Mouse (Mus musculus) hindbrain, embryonic 15.5 days (tissue): Measurements from ENCODE around the gene Amph. TPM values are rescaled to one million over a fixed set of nuclear protein-coding genes. Genes with fewer than 3 reads are reported as not detected.

ENCODE experiments used
- ATAC-seq: fragments of 200-750 bp; cut with Nextera tagmentation; 2 replicates; pipeline ENCODE4 v1.8.0; 2017; ENCODE audit warnings: low read depth, moderate number of reproducible peaks, moderate TSS enrichment; ENCODE audit not compliant: low FRiP score
- H3K27ac ChIP-seq: fragments of 300-500 bp; sonication (generic); replicated peaks from 2 replicates; pipeline ENCODE4 v1.5.1; 2015; ENCODE audit warnings: mild to moderate bottlenecking, inconsistent platforms
- H3K27me3 ChIP-seq: fragments of 300-500 bp; sonication (generic); 2 replicates; pipeline ENCODE4 v1.6.1; 2015; ENCODE audit warnings: control low read depth, inconsistent platforms
- H3K36me3 ChIP-seq: fragments of 300-500 bp; sonication (generic); 2 replicates; pipeline ENCODE4 v1.6.1; 2015; ENCODE audit warnings: control low read depth, inconsistent platforms
- H3K4me1 ChIP-seq: fragments of 300-500 bp; sonication (generic); replicated peaks from 2 replicates; pipeline ENCODE4 v1.6.1; 2015; ENCODE audit warnings: control low read depth, inconsistent platforms
- H3K4me2 ChIP-seq: fragments of 300-500 bp; sonication (generic); 2 replicates; pipeline ENCODE4 v1.6.1; 2015; ENCODE audit warnings: moderate library complexity, mild to moderate bottlenecking, inconsistent platforms
- H3K4me3 ChIP-seq: fragments of 300-500 bp; sonication (generic); 2 replicates; pipeline ENCODE4 v1.5.1; 2015; ENCODE audit warnings: mild to moderate bottlenecking, inconsistent platforms
- H3K9ac ChIP-seq: fragments of 300-500 bp; sonication (generic); 2 replicates; pipeline ENCODE4 v1.6.1; 2015; ENCODE audit warnings: inconsistent platforms
- H3K9me3 ChIP-seq: fragments of 300-500 bp; sonication (generic); 2 replicates; pipeline ENCODE4 v1.6.1; 2016; ENCODE audit warnings: control low read depth, inconsistent platforms
- WGBS: fragments of 180-500 bp; shearing (Covaris S2); methylation state at CpG from one replicate; pipeline ENCODE4 v1.1.7; 2015; 5-methylcytosine and 5-hydroxymethylcytosine counted together
- polyA plus RNA-seq: library from polyadenylated mRNA; unstranded; fragments of >200 nt; fragmentation: Nextera tagmentation; extraction: Ambion mirVana; gene quantifications from 2 replicates; pipeline ENCODE4 v1.2.1, GENCODE M21; 2015

Amph gene
- polyA plus RNA-seq, 1 experiment from 2014 or later = 71.9 TPM

DNA sequence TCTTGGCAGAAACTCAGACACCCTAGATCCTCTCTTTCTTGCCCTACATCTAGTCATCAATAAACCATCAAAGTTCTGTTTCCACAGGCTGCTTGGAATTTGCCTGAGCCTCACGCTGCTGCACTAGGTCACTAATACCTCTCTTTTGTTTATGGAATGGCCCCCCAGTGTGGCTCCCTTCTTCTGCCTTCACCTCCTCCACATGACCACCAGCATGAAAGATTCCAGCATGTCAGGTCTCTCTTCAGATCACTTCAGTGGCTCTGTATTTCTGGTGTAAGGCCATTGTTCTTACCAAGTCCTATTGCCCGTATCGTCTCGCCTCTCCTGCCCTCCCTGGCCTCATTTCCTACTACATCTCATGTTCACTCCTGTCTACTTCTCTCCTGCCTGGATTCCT lies 39.3 kb downstream of the Amph start:
- Histone ChIP-seq H3K9ac (no peak overlapping the region), H3K27ac (no peak overlapping the region), H3K36me3 (no peaks in the 10 kb centered on the region), H3K4me1 (no peaks in the 10 kb centered on the region), H3K9me3 (no peaks in the 10 kb centered on the region), H3K4me3 (no peak overlapping the region), H3K4me2 (no peak overlapping the region), H3K27me3 (no peaks in the 10 kb centered on the region)
- WGBS = 35% methylated on average over 4 of the region's 4 CpGs
- ATAC-seq = no peak

GRCm38 (mm10) chr13:18988323-18988722 lies 40.3 kb downstream of the Amph start:
- 61% methylated on average over 4 of the region's 4 CpGs for WGBS

GRCm38 (mm10) chr13:18989185-18989714 lies 41.2 kb downstream of the Amph start:
- H3K4me1 ChIP-seq = no peaks in the 10 kb centered on the region
- 30% methylated on average over 8 of the region's 8 CpGs for WGBS
- no peak overlapping the region for H3K4me3 ChIP-seq
- no peak overlapping the region for H3K27ac ChIP-seq
- H3K36me3 ChIP-seq = no peaks in the 10 kb centered on the region
- H3K4me2 ChIP-seq = no peak overlapping the region
- no peak overlapping the region for H3K9ac ChIP-seq
- no peaks in the 10 kb centered on the region for H3K27me3 ChIP-seq
- H3K9me3 ChIP-seq = no peaks in the 10 kb centered on the region
- no peak for ATAC-seq

More at GRCm38 (mm10) chr13:18988323-18988722, 40.3 kb downstream of the Amph start:
- Histone ChIP-seq H3K4me3 (no peak overlapping the region), H3K36me3 (no peaks in the 10 kb centered on the region), H3K27ac (no peak overlapping the region), H3K4me2 (no peak overlapping the region), H3K4me1 (no peaks in the 10 kb centered on the region), H3K27me3 (no peaks in the 10 kb centered on the region), H3K9me3 (no peaks in the 10 kb centered on the region), H3K9ac (no peak overlapping the region)
- ATAC-seq = no peak

DNA sequence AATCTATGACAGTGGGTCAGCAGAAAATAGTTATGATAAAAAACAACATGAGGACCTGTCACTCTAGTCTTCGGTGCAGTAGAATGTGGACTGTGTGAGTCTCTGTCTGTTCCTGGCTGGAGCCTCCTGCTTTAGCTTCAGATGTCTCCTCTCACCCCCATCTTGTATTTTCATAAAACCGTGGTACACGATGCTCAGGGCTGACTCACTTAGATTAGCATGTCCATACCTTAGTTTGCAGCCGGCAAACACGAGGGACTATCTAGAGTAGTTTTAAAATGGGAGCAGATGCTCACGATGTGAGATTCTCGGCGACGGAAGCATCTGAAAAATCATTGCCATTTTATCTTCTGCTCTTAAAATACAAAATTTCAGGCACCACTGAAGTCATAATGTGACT lies 54.5 kb downstream of the Amph start:
- no peak overlapping the region for H3K4me2 ChIP-seq
- H3K4me1 ChIP-seq = no peaks in the 10 kb centered on the region
- H3K36me3 ChIP-seq = no peaks in the 10 kb centered on the region
- WGBS = 91% methylated on average over 9 of the region's 9 CpGs
- H3K27ac ChIP-seq = no peak overlapping the region
- no peak for ATAC-seq
- H3K9me3 ChIP-seq = no peaks in the 10 kb centered on the region
- H3K4me3 ChIP-seq = no peak overlapping the region
- no peak overlapping the region for H3K9ac ChIP-seq
- H3K27me3 ChIP-seq = no peaks in the 10 kb centered on the region

- ATAC-seq = no peak
- Histone ChIP-seq H3K4me3 (no peak overlapping the region), H3K9ac (no peak overlapping the region), H3K4me2 (no peak overlapping the region), H3K27ac (no peak overlapping the region), H3K36me3 (no peaks in the 10 kb centered on the region), H3K9me3 (no peaks in the 10 kb centered on the region), H3K4me1 (no peaks in the 10 kb centered on the region), H3K27me3 (no peaks in the 10 kb centered on the region)
- WGBS = 80% methylated on average over 5 of the region's 5 CpGs
Observed at GRCm38 (mm10) chr13:19004406-19004805, 56.4 kb downstream of the Amph start.

- H3K9ac ChIP-seq = no peak overlapping the region
- H3K27me3 ChIP-seq = no peaks in the 10 kb centered on the region
- H3K9me3 ChIP-seq = no peaks in the 10 kb centered on the region
- ATAC-seq = no peak
- no peak overlapping the region for H3K27ac ChIP-seq
- H3K4me2 ChIP-seq = no peak overlapping the region
- H3K4me1 ChIP-seq = no peaks in the 10 kb centered on the region
- no peak overlapping the region for H3K4me3 ChIP-seq
- 78% methylated on average over 3 of the region's 3 CpGs for WGBS
- H3K36me3 ChIP-seq = no peaks in the 10 kb centered on the region
Observed at GRCm38 (mm10) chr13:19008440-19008839, 60.4 kb downstream of the Amph start.

DNA sequence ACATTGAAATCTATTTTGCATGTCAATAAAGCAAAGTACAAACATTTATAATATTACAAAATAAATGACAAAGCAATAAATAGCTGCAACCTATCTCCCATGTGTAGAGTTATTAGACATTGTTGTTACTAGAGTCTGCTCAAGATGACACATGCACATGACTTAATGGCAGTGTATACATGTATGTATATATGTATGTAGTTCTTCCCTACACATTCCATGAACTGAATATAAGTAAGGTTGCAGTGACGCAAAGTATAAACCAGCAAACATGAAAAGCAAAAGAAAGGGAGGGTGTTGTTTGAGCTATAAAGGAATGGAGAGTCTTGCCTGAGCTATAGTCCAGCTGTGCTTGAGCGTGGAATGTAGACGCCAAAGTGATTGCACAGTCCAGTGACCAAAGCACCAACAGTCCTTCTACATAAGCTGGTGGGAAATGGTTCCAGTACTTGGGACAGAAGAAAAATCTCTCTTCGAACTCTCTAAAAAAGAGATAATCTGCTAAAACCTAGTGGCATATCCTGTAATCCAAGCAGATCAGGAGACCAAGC lies 66.9 kb downstream of the Amph start:
- H3K4me3 ChIP-seq = no peak overlapping the region
- no peak for ATAC-seq
- H3K4me1 ChIP-seq = no peaks in the 10 kb centered on the region
- WGBS = 93% methylated on average over 4 of the region's 4 CpGs
- no peaks in the 10 kb centered on the region for H3K9me3 ChIP-seq
- no peak overlapping the region for H3K4me2 ChIP-seq
- no peak overlapping the region for H3K27ac ChIP-seq
- no peaks in the 10 kb centered on the region for H3K36me3 ChIP-seq
- H3K9ac ChIP-seq = no peak overlapping the region
- H3K27me3 ChIP-seq = no peaks in the 10 kb centered on the region

DNA sequence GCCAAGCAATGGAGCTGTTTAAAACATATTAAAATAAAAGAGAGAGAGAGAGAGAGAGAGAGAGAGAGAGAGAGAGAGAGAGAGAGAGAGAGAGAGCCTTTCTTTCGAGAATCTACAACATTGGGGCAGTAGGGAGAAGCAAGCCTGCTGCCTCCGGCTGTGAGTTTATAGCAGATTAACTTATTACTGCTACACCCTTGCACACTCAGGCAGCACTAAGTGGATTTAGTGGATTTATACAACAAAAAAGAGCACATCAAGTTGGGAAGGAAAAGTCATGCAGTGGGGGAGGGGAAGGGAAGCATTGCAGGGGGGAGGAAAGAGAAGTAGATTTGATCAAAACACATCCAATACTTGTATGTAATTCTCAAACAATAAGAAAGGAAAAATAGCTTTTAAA lies 73.5 kb downstream of the Amph start:
- no peaks in the 10 kb centered on the region for H3K27me3 ChIP-seq
- no peak overlapping the region for H3K4me2 ChIP-seq
- no peaks in the 10 kb centered on the region for H3K36me3 ChIP-seq
- no peak overlapping the region for H3K27ac ChIP-seq
- H3K4me3 ChIP-seq = no peak overlapping the region
- H3K4me1 ChIP-seq = 0 out of 2 replicates have a peak, but pooled peaks cover 4% of the 10 kb centered on the region
- 77% methylated on average over 2 of the region's 2 CpGs for WGBS
- H3K9me3 ChIP-seq = no peaks in the 10 kb centered on the region
- no peak overlapping the region for H3K9ac ChIP-seq
- ATAC-seq = no peak

- 71% methylated on average over 3 of the region's 3 CpGs for WGBS
- Histone ChIP-seq H3K9me3 (no peaks in the 10 kb centered on the region), H3K27ac (no peak overlapping the region), H3K36me3 (no peaks in the 10 kb centered on the region), H3K4me3 (no peak overlapping the region), H3K4me1 (0 out of 2 replicates have a peak, but pooled peaks cover 4% of the 10 kb centered on the region), H3K27me3 (no peaks in the 10 kb centered on the region), H3K4me2 (no peak overlapping the region), H3K9ac (no peak overlapping the region)
- 0 out of 2 replicates have a peak, but pooled peaks have one; percentile 46 for ATAC-seq
Observed at GRCm38 (mm10) chr13:19022310-19022709, 74.3 kb downstream of the Amph start.

GRCm38 (mm10) chr13:19025091-19025688 lies 77.2 kb downstream of the Amph start:
- 0 out of 2 replicates have a peak, but pooled peaks cover 4% of the 10 kb centered on the region for H3K4me1 ChIP-seq
- no peaks in the 10 kb centered on the region for H3K36me3 ChIP-seq
- H3K4me3 ChIP-seq = no peak overlapping the region
- no peak for ATAC-seq
- H3K27ac ChIP-seq = no peak overlapping the region
- H3K27me3 ChIP-seq = no peaks in the 10 kb centered on the region
- no peaks in the 10 kb centered on the region for H3K9me3 ChIP-seq
- WGBS = 70% methylated on average over 2 of the region's 2 CpGs
- no peak overlapping the region for H3K9ac ChIP-seq
- H3K4me2 ChIP-seq = no peak overlapping the region

DNA sequence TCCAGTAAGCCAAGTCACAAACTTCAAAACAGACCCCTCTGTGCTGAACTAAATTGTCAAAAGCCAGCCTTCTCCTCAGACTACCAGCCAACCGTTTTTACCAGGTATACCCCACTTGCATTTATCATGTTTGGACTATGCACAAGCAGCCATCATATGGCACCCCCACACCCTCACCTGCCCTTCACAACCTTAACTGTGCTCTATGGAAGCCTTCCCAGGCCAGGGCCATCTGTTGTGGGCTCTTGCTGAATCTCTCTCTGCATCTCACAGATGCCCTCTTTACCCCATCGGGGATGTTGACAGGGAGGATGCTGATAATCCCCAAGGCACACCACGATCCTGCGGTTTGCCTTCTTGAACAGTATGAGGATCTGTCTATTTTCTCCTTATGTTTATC lies 77.9 kb downstream of the Amph start:
- 0 out of 2 replicates have a peak, but pooled peaks cover 4% of the 10 kb centered on the region for H3K4me1 ChIP-seq
- no peak overlapping the region for H3K4me3 ChIP-seq
- WGBS = 78% methylated on average over 4 of the region's 4 CpGs
- no peak overlapping the region for H3K4me2 ChIP-seq
- no peaks in the 10 kb centered on the region for H3K9me3 ChIP-seq
- ATAC-seq = no peak
- H3K36me3 ChIP-seq = no peaks in the 10 kb centered on the region
- no peak overlapping the region for H3K27ac ChIP-seq
- H3K9ac ChIP-seq = no peak overlapping the region
- no peaks in the 10 kb centered on the region for H3K27me3 ChIP-seq

- WGBS = 81% methylated on average over 3 of the region's 3 CpGs
- no peak overlapping the region for H3K9ac ChIP-seq
- no peaks in the 10 kb centered on the region for H3K9me3 ChIP-seq
Observed at GRCm38 (mm10) chr13:19026923-19027322, 78.9 kb downstream of the Amph start.

More at GRCm38 (mm10) chr13:19026923-19027322, 78.9 kb downstream of the Amph start:
- no peaks in the 10 kb centered on the region for H3K36me3 ChIP-seq
- peaks cover 4% of the 10 kb centered on the region; the same call in 1 of the 2 replicates for H3K4me1 ChIP-seq
- no peaks in the 10 kb centered on the region for H3K27me3 ChIP-seq
- H3K27ac ChIP-seq = no peak overlapping the region
- no peak overlapping the region for H3K4me3 ChIP-seq
- H3K4me2 ChIP-seq = no peak overlapping the region
- ATAC-seq = no peak
